Mouse (Mus musculus): Measurements from ENCODE around the gene Osgepl1. TPM values are rescaled to one million over a fixed set of nuclear protein-coding genes. Genes with fewer than 3 reads are reported as not detected.
"Not testable (repeated sequence)": the region's sequence is repeated elsewhere in the genome, so short reads cannot be mapped to it uniquely, and the experiment has no call there.

Osgepl1 gene
- 17.3 and 18.8 TPM in 2 replicates for total RNA-seq (2015)
- 5.4 and 10.9 TPM in 2 replicates for total RNA-seq (2017)

DNA sequence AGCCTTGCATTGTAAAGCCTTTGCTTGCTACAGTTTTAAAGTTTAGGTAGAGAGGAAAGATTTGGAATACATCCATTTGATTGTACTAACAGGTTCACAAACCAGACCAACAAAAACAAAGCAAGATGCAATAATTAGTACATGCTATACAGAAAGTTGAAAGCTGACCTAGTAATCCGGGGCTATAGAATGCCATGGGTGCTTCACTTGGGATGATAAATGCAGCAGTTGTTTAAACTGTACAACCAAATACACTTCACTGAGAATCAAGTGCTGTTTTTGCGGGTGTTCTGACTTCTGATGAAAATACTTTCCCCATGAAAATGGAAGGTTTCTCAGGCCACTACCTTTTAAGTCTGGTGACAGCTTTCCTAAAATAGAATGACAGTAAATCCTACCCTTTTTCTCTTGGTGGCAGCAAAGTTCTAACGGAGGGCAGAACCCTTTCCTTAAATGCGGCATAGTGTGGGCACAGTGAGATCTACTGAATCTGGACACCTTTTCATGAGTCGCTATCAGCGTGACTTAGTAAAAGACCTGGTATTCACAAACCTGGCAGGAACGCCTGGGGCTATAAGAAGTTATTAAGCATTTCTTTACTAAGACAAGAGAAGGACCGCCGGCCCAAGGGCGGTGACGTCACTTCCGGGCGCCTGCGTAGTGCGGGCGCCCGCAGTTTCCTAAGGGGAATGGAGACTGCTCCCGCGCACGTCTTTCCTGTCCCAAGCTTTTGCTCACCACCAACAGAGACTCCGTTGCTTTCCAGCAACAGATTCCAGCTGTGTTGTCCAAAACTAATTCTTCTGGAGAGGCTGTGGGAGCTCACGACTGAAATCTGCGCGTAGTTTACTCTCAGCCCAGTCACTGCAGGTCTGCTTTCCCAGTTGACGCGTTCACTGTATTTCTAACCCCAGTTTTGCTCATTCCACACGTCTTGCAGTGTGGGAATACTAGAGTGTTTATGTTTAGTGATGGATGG is at the start of gene Osgepl1:
TSS of gene Osgepl1 (plus strand) at position 636 of the 979 bp plus-strand sequence.
- peak; percentile 98 for ATAC-seq (ENCODE audit: poor library complexity, severe bottlenecking)

DNA sequence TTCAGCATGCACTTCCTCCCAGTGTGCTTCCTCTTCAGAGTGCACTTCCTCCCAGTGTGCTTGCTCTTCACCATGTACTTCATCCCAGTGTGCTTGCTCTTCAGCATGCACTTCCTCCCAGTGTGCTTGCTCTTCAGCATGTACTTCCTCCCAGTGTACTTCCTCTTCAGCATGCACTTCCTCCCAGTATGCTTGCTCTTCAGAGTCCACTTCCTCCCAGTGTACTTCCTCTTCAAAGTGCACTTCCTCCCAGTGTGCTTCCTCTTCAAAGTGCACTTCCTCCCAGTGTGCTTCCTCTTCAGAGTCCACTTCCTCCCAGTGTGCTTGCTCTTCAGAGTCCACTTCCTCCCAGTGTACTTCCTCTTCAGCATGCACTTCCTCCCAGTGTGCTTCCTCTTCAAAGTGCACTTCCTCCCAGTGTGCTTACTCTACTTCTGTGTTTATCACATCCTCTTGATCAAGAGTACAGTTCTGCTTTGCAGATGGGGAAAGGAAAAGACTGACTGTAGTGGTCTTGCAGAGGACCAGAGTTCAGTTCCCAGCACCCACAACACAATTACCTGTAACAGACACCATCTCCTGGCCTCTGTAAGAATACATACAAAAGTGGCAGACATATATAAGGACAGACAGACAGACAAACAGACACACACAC is 48.3 kb upstream of the Osgepl1 start:
- ATAC-seq (ENCODE audit: poor library complexity, severe bottlenecking), result peak; percentile 82

DNA sequence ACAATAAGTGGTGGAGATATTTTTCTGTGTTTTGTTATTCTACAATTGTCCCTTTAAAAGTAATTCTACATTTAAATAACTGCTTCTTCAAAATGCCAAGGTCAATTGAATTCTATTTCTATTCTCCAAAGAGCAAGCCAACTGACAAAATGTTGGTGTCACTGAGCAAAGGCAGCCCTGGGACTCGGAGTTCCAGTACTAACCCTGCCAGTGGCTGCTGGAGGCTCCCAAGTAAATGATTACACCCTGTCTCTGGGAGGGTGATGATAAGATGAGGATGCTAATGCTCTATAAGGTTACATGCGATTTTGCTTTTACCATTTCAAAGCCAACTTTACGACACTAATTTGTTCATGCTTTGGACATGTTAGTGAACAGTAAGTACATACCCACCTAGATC is 43.5 kb upstream of the Osgepl1 start:
- no peak for ATAC-seq (ENCODE audit: poor library complexity, severe bottlenecking)

DNA sequence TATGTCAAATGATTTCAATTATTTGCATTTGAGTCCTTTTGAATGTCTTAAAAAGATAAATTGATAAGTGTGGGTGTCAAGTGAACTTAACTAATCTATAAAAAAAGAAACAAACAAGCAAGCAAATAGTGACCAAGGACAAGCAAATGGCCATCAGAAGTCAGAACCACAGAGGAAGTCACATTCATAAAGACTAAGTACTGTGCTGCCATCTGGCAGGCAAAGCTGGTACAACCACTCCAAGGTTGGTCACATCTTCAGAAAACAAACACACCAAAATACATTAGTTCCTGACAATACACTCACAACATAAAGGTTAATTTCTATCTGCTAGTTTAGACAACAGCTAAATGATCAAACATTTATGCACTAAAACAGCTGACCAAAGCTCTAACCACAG is 40.8 kb upstream of the Osgepl1 start:
- peak; percentile 63 for ATAC-seq (ENCODE audit: poor library complexity, severe bottlenecking)

DNA sequence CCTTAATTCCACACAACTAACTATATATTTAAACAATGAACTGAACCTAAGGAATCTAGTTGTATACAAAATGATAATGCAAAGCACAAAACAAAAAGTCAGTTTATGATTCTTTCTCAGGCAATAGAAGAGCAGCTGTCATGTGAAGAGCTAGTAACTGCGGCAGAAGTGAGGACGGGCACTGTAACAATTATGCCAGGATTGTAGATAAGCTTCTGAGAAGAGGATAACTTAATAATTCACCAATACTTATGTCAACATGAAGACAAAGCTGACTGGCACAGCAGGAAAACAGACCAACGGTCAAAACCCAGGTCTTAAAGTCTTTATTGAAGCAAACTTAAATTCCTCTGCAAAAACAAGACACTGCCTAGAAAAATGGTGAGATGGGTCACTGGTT is 22.2 kb upstream of the Osgepl1 start:
- ATAC-seq (ENCODE audit: poor library complexity, severe bottlenecking), result no peak

DNA sequence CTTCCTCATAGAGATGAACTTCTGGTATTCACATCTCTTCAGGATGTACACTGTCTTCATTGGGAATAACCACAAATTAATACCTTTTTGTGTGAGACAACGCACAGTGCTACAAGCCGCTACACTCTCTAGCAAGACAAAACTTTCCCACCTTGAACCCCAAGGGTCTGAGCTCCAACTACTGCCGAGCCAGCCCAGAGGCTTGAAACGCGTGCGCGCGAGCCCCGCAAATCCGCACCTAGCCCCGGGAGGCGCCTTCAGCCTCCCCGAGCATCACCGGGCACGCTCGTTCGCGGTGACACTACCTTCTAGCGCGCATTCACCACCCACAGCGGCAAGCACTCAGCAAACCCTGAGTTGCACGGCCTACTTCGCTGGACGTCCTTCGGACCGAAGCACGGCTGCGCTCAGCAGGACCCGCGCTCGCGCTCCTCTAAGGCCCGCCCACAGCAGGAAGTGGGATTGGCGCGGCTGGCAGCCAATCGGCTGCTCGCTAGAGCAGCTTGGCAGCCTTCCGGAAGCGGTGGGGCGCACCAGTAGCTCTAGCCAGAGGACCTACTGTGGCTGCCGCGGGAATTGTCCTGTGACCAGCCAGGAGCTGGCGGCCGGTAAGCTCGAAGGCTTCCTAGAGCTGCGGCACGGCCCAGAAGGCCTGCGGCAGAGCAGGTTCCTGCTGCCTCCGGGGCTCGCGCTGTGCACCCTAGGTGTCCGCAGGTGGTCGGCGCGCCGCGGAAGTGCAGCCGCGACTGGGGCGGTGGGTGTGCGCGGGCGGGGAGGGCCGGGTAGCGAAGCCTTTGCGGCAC is 16.6 kb upstream of the Osgepl1 start, which contains the start of the genes Pms1, Ormdl1 and Gm28778:
TSS of gene Pms1 (minus strand) at position 438 of the 803 bp plus-strand sequence.
TSS of gene Ormdl1 (plus strand) at position 515 of the 803 bp plus-strand sequence.
TSS of gene Gm28778 (plus strand) at position 531 of the 803 bp plus-strand sequence.
- peak; percentile 99 for ATAC-seq (ENCODE audit: poor library complexity, severe bottlenecking)

DNA sequence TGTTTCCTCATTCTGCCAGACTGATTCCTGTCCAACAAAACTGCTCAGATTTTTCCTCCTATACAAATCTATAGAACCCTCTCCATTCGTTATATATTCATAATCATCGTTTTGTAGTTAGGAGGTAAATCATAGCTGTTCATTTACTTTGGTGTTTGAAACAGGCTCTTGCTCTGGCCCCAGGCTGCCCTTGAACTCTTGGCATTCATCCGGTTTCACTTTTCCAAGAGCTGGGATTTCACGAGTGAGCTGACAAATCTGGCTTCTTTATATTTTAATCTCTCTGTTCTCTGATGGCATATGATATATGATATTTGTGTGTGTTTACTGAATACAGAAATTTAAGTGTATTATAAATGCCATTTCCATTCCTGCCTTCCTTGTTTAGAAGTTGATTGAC is 12.9 kb upstream of the Osgepl1 start:
- no peak for ATAC-seq (ENCODE audit: poor library complexity, severe bottlenecking)

DNA sequence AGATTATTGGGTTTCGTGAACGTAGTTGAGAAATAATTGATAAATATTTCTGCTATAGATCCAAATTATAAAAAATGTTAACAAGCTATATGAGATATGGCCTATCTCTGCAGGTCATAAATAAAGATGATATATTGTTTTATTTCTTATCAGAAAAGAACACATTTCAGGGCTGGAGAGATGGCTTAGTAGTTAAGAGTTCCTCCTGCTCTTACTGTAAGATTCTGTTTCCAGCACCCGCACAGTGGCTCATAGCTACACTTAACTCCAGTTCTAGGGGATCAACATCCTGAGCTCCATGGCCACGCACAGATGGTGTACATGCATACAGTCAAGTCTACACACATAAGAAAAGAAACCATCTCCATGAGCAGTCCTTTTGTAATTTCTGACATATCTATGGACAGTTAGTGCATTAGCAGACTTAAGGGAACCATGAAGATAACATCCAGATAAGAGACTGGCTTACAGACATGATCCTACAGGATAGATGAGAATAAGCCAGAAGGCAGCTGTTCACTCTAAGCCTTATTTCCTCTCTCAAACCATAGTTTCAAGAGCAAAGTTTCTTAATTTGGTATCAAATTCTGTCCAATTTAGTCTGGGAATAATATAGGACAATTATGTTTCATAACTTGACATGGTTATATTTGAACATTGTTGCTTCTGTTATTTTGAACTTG is 8.4 kb downstream of the Osgepl1 start:
- no peak for ATAC-seq (ENCODE audit: poor library complexity, severe bottlenecking)

DNA sequence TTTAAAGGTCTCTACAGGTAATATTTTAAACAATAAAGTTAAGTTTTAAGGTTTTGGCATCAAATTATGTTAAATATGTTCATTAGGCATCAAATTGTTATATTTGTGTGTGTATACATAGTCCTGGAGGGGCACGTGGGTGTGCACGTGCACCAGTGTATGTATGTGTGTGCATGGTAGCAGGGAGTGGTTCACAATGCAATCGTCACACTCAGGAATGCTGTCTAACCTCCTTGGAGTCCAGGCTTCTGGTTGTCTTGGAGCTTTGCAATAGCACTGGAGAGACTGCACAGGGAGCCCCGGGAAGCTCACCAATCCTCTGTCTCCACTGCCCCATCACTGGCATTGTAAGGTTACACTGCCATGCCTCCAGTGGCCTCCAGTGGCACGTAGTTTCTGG is 9.8 kb downstream of the Osgepl1 start:
- no peak for ATAC-seq (ENCODE audit: poor library complexity, severe bottlenecking)

DNA sequence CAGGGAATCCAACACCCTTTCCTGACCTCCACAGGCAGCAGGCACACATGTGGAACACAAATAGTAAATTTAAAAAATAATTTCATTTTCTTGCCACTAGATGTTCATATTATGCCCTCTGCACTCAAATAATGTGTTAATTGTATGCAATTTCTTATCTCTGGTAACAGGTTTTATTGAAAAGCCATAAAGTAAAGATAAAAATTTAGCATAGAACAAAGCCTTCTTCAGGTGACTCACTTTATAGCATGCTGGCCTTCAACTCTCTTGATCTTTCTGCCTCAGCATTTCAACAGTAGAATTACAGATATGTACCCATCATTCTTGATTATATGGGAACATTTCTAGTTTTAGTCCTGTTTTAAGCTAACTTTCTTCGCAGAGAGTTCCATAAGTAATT is 10.9 kb downstream of the Osgepl1 start:
- no peak for ATAC-seq (ENCODE audit: poor library complexity, severe bottlenecking)

DNA sequence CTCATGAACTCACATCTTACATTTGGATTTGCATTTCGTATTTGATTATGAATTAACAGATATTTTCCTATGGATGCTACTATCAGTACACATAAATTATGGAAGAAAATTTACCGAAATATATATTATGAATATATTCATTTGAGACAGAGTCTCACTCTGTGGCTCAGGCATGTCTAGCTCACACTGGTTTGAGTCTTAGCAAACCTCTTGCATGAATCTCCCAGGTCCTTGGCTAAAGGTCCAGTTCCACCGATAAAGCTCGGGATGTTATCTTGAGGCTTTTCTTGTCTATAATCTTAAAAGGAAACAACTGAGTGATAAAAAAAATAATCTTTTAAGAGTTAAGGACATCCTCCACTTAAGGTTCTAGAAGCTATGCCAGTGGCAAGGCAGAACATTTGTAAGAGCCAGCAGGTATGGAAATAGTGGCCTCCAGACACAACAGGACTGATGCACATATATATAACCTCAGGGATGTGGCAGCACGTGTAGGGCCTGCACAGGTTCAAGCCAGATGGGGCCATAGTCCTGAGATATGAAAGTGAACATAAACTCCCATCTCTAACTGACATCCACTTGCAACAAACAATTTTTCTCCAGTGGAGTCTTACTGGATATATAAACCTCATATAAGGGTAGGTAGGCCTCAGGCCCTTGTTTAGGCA is 11.5 kb downstream of the Osgepl1 start:
- ATAC-seq (ENCODE audit: poor library complexity, severe bottlenecking), result no peak

DNA sequence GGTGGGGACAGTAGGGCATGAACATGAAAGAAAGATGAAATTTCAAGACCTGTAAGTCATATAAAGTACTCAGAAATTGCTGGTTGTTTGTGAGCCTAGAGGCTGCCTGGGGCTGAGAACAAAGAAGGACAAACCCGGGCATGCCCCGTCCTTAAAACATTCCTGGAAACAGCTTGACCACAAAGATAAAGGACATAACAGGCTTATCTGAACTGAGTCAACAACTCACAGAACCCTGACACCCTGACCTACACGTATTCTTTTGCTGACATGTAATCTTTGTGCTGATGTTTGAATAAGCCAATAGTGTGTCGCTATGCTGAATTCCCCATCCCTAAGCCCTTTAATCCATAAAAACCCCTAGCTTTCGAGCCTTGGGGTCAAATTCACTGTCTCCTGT is 20.1 kb downstream of the Osgepl1 start:
- ATAC-seq (ENCODE audit: poor library complexity, severe bottlenecking), result not testable (repeated sequence)

DNA sequence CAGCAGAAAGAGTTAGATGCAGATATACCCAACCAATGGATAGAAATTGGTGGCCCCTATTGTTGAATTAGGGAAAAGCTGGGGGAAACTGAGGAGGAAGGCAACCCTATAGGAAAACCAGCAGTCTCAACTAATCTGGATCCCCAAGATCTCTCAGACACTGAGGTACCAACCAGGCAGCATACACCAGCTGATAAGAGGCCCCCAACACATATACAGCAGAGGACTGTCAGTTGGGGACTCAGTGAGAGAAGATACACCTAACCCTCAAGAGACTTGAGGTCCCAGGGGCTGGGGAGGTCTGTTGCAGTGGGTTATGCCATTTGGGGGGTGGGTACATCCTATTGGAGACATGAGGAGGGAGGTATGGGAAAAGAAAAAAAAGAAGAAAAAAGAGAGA is 22.0 kb downstream of the Osgepl1 start:
- no peak for ATAC-seq (ENCODE audit: poor library complexity, severe bottlenecking)

DNA sequence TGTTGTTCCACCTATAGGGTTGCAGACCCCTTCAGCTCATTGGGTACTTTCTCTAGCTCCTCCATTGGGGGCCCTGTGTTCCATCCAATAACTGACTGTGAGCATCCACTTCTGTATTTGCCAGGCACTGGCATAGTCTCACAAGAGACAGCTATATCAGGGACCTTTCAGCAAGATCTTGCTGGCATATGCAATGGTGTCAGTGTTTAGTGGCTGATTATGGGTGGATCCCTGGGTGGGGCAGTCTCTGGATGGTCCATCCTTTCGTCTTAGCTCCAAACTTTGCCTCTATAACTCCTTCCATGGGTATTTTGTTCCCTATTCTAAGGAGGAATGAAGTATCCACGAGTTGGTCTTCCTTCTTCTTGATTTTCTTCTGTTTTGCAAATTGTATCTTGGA is 24.0 kb downstream of the Osgepl1 start:
- ATAC-seq (ENCODE audit: poor library complexity, severe bottlenecking), result not testable (repeated sequence)

DNA sequence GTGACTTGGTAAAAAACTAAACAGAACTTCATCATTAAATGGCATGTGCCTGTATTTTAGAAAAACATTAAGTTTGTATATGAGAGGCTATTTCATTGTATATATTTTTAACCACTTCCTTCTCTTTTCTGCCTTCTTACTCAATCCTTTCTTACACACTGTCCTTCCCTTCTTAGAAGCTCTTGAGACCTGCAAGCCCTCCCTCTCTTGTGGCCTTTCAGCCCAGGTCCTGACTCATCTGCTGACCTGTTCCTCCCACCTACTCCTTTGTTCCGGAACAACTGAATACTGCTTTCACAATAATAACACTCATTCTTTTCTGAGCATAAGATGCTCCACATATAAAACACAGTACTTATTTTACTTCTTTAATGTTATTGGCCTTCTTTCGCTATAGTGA is 27.6 kb downstream of the Osgepl1 start:
- ATAC-seq (ENCODE audit: poor library complexity, severe bottlenecking), result peak; percentile 99

DNA sequence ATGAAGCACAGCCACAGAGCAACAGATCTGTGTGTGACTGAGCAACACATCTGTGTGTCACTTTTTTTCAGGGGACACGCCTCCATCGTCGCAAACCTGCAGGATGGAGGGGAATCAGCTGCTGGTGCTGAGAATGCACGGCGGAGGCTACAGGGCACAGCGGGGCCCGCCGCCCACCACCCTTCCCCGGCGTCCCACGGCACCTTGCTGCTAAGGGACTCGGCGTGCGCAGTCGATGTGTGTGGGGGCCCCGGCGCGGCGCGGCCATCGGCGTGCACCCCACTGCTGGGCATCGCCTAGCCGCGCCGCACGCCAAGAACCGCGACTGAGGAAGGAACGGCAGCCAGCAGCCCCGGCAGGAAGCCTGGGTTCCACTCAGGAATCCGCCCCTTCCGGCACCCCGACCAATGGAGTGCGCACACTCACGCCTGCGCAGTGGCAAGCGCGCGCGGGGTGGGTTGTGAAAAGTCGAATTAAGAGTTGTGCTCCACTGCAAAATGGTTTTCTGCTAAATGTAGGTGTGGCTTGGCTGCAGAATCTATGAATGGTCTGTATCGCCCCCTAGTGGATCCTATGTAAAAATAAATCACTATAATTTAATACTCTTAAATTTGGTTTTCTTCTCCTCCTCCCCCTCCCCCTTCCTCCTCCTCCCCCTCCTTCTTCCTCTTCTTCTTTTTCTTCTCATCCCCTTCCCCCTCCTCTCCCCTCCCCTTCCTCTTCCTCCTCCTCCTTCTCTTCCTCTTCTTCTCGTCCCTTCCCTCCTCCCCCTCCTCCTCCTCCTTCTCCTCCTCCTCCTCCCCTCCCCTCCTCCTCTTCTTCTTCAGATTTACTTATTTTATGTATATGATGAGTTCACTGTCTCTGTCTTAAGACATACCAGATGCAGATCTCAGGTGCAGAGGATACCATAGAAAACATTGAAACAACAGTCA is 39.2 kb downstream of the Osgepl1 start, which contains the start of the genes Asdurf, Gm28551 and Asnsd1:
TSS of gene Asdurf (minus strand) at position 293 of the 935 bp plus-strand sequence.
TSS of gene Gm28551 (minus strand) at position 341 of the 935 bp plus-strand sequence.
TSS of gene Asnsd1 (minus strand) at position 426 of the 935 bp plus-strand sequence.
- peak; percentile 99 for ATAC-seq (ENCODE audit: poor library complexity, severe bottlenecking)

DNA sequence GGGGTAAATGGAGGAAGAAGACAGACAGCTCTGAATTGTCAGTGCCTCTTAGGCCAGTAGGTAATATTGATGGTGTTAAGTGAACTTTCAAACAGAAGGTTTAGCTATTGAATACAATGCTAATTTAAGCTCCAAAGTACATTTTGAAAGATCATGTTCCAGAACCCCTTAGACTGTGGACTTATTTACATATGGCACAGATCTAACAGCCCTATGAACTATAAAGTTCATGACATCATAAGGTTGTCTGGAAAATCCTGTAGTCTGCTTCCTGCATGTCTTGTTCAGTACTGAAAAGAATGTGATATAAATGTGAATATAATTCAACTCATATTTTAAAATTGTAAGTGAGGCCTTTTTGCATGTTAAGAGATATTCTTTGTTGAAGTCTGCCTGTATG is 45.6 kb downstream of the Osgepl1 start:
- ATAC-seq (ENCODE audit: poor library complexity, severe bottlenecking), result no peak
